Mouse (Mus musculus) testis, adult 2 months (tissue): ENCODE data around the gene U2af1.

Source experiments
- CTCF ChIP-seq: fragments of 200-500 bp; IDR thresholded peaks from 2 replicates; pipeline ENCODE4 v1.5.1; 2012; ENCODE audit warnings: low read depth, mild to moderate bottlenecking, inconsistent platforms, low read length, moderate library complexity; ENCODE audit not compliant: control insufficient read depth, insufficient read depth, insufficient replicate concordance
- POLR2A ChIP-seq: fragments of 200-500 bp; IDR thresholded peaks from 2 replicates; pipeline ENCODE4 v1.6.1; 2012; ENCODE audit warnings: low read depth, mild to moderate bottlenecking, inconsistent platforms, low read length, moderate library complexity; ENCODE audit not compliant: control insufficient read depth

- peak; percentile 83 for TF ChIP-seq CTCF
- no peak for TF ChIP-seq POLR2A
Measured at GRCm38 (mm10) chr17:31693330-31694022, 34.8 kb upstream of the U2af1 start.
